Mouse (Mus musculus): ENCODE data around the gene Dnajb12. TPM values are rescaled to one million over a fixed set of nuclear protein-coding genes. Genes with fewer than 3 reads are reported as not detected.

The Dnajb12 gene
- polyA plus RNA-seq, 1 experiment from 2014 or later, result 25.3 TPM

DNA sequence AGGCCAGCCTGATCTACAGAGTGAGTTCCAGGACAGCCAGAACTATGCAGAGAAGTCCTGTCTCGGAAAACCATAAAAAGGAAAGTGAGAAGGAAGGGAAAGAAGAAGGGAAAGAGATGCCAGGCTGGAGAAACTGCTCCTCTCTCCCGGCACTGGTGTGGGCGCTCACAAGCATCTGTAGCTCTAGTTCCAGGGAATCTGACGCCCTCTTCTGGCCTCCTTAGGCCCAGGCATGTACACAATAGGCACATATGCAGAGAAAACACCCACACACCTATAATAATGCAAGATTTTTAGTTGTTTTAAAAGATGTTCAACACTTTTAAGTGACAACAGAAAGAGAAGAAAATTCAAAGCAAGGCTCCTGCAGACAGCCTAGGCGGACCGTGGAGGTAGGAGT lies 32.9 kb upstream of the Dnajb12 start:
- WGBS, result 76% methylated on average over 6 of the region's 6 CpGs
- no peaks in the 10 kb centered on the region for H3K4me1 ChIP-seq (replicated peaks; ENCODE audit: control insufficient read depth, insufficient read depth, low read length)

GRCm38 (mm10) chr10:59848079-59848877 lies 31.1 kb upstream of the Dnajb12 start:
- Histone ChIP-seq H3K4me2 (ENCODE audit: low read depth, low read length, severe bottlenecking) (no peak overlapping the region), H3K9me3 (ENCODE audit: control insufficient read depth, low read length) (no peaks in the 10 kb centered on the region), H3K4me3 (ENCODE audit: low read depth, low read length) (no peak overlapping the region), H3K27ac (ENCODE audit: low read depth, low read length) (no peak overlapping the region), H3K27me3 (ENCODE audit: control insufficient read depth, insufficient read depth, low read length) (no peaks in the 10 kb centered on the region), H3K9ac (ENCODE audit: low read length) (no peak overlapping the region), H3K4me1 (replicated peaks; ENCODE audit: control insufficient read depth, insufficient read depth, low read length) (no peaks in the 10 kb centered on the region), H3K36me3 (ENCODE audit: control insufficient read depth, insufficient read depth, low read length) (no peaks in the 10 kb centered on the region)
- DNase-seq (ENCODE audit: low spot score) (no peak), ATAC-seq (replicated peaks; ENCODE audit: low FRiP score) (no peak)
- WGBS, result 78% methylated on average over 11 of the region's 11 CpGs

More for the DNA sequence above, 32.9 kb upstream of the Dnajb12 start:
- H3K9me3 ChIP-seq (ENCODE audit: control insufficient read depth, low read length), result no peaks in the 10 kb centered on the region
- H3K36me3 ChIP-seq (ENCODE audit: control insufficient read depth, insufficient read depth, low read length), result no peaks in the 10 kb centered on the region
- DNase-seq (ENCODE audit: low spot score), result no peak
- no peak overlapping the region for H3K4me2 ChIP-seq (ENCODE audit: low read depth, low read length, severe bottlenecking)
- no peaks in the 10 kb centered on the region for H3K27me3 ChIP-seq (ENCODE audit: control insufficient read depth, insufficient read depth, low read length)
- no peak overlapping the region for H3K9ac ChIP-seq (ENCODE audit: low read length)
- H3K4me3 ChIP-seq (ENCODE audit: low read depth, low read length), result no peak overlapping the region
- ATAC-seq (replicated peaks; ENCODE audit: low FRiP score), result no peak
- H3K27ac ChIP-seq (ENCODE audit: low read depth, low read length), result no peak overlapping the region

DNA sequence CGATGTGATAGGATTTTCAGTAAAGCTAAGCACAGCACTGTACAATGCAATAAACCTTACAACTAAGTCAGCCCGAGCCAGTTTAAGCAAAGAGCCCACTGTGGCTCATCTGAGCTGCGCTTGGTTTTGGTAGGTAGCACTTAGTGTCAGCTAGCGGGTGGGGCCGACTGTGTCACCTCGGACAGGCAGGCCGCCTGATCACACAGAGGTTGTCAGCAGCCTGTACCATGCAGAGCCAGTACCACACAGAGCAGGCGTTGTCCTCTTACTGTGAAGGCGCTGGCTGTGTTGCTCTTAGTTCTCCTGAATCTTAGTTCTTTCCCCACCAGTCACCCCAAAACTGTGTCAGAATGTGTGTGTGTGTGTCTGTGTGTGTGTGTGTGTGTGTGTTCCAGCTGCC lies 30.4 kb upstream of the Dnajb12 start:
- no peaks in the 10 kb centered on the region for H3K9me3 ChIP-seq (ENCODE audit: control insufficient read depth, low read length)
- 67% methylated on average over 9 of the region's 9 CpGs for WGBS

GRCm38 (mm10) chr10:59849371-59849770 lies 30.0 kb upstream of the Dnajb12 start:
- Histone ChIP-seq H3K9ac (ENCODE audit: low read length) (no peak overlapping the region), H3K27ac (ENCODE audit: low read depth, low read length) (no peak overlapping the region), H3K36me3 (ENCODE audit: control insufficient read depth, insufficient read depth, low read length) (no peaks in the 10 kb centered on the region), H3K4me3 (ENCODE audit: low read depth, low read length) (no peak overlapping the region), H3K27me3 (ENCODE audit: control insufficient read depth, insufficient read depth, low read length) (no peaks in the 10 kb centered on the region), H3K4me1 (replicated peaks; ENCODE audit: control insufficient read depth, insufficient read depth, low read length) (no peaks in the 10 kb centered on the region), H3K9me3 (ENCODE audit: control insufficient read depth, low read length) (no peaks in the 10 kb centered on the region), H3K4me2 (ENCODE audit: low read depth, low read length, severe bottlenecking) (no peak overlapping the region)
- DNase-seq (ENCODE audit: low spot score) (no peak), ATAC-seq (replicated peaks; ENCODE audit: low FRiP score) (no peak)
- 79% methylated on average over 7 of the region's 7 CpGs for WGBS

More for the DNA sequence above, 30.4 kb upstream of the Dnajb12 start:
- Histone ChIP-seq H3K4me1 (replicated peaks; ENCODE audit: control insufficient read depth, insufficient read depth, low read length) (no peaks in the 10 kb centered on the region), H3K4me3 (ENCODE audit: low read depth, low read length) (no peak overlapping the region), H3K27me3 (ENCODE audit: control insufficient read depth, insufficient read depth, low read length) (no peaks in the 10 kb centered on the region), H3K4me2 (ENCODE audit: low read depth, low read length, severe bottlenecking) (no peak overlapping the region), H3K27ac (ENCODE audit: low read depth, low read length) (no peak overlapping the region), H3K9ac (ENCODE audit: low read length) (no peak overlapping the region), H3K36me3 (ENCODE audit: control insufficient read depth, insufficient read depth, low read length) (no peaks in the 10 kb centered on the region)
- ATAC-seq (replicated peaks; ENCODE audit: low FRiP score) (no peak), DNase-seq (ENCODE audit: low spot score) (no peak)

GRCm38 (mm10) chr10:59857157-59857556 lies 22.2 kb upstream of the Dnajb12 start:
- no peaks in the 10 kb centered on the region for H3K9me3 ChIP-seq (ENCODE audit: control insufficient read depth, low read length)
- H3K4me2 ChIP-seq (ENCODE audit: low read depth, low read length, severe bottlenecking), result no peak overlapping the region
- no peaks in the 10 kb centered on the region for H3K4me1 ChIP-seq (replicated peaks; ENCODE audit: control insufficient read depth, insufficient read depth, low read length)
- H3K36me3 ChIP-seq (ENCODE audit: control insufficient read depth, insufficient read depth, low read length), result no peaks in the 10 kb centered on the region
- H3K4me3 ChIP-seq (ENCODE audit: low read depth, low read length), result no peak overlapping the region
- no peak for DNase-seq (ENCODE audit: low spot score)
- H3K27me3 ChIP-seq (ENCODE audit: control insufficient read depth, insufficient read depth, low read length), result no peaks in the 10 kb centered on the region
- no peak for ATAC-seq (replicated peaks; ENCODE audit: low FRiP score)
- no peak overlapping the region for H3K27ac ChIP-seq (ENCODE audit: low read depth, low read length)
- 82% methylated on average over 5 of the region's 5 CpGs for WGBS
- H3K9ac ChIP-seq (ENCODE audit: low read length), result no peak overlapping the region

- no peak overlapping the region for H3K9ac ChIP-seq (ENCODE audit: low read length)
- no peak overlapping the region for H3K4me3 ChIP-seq (ENCODE audit: low read depth, low read length)
- 88% methylated on average over 9 of the region's 9 CpGs for WGBS
- no peaks in the 10 kb centered on the region for H3K4me1 ChIP-seq (replicated peaks; ENCODE audit: control insufficient read depth, insufficient read depth, low read length)
- ATAC-seq (replicated peaks; ENCODE audit: low FRiP score) (no peak), DNase-seq (ENCODE audit: low spot score) (no peak)
- no peaks in the 10 kb centered on the region for H3K9me3 ChIP-seq (ENCODE audit: control insufficient read depth, low read length)
- no peaks in the 10 kb centered on the region for H3K36me3 ChIP-seq (ENCODE audit: control insufficient read depth, insufficient read depth, low read length)
- H3K27ac ChIP-seq (ENCODE audit: low read depth, low read length), result no peak overlapping the region
- no peak overlapping the region for H3K4me2 ChIP-seq (ENCODE audit: low read depth, low read length, severe bottlenecking)
- no peaks in the 10 kb centered on the region for H3K27me3 ChIP-seq (ENCODE audit: control insufficient read depth, insufficient read depth, low read length)
Observed at GRCm38 (mm10) chr10:59860684-59861083, 18.7 kb upstream of the Dnajb12 start.

- Histone ChIP-seq H3K9ac (ENCODE audit: low read length) (no peak overlapping the region), H3K4me1 (replicated peaks; ENCODE audit: control insufficient read depth, insufficient read depth, low read length) (no peaks in the 10 kb centered on the region), H3K27me3 (ENCODE audit: control insufficient read depth, insufficient read depth, low read length) (no peaks in the 10 kb centered on the region), H3K9me3 (ENCODE audit: control insufficient read depth, low read length) (no peaks in the 10 kb centered on the region), H3K4me2 (ENCODE audit: low read depth, low read length, severe bottlenecking) (no peak overlapping the region), H3K27ac (ENCODE audit: low read depth, low read length) (no peak overlapping the region), H3K36me3 (ENCODE audit: control insufficient read depth, insufficient read depth, low read length) (no peaks in the 10 kb centered on the region), H3K4me3 (ENCODE audit: low read depth, low read length) (no peak overlapping the region)
- ATAC-seq (replicated peaks; ENCODE audit: low FRiP score) (no peak), DNase-seq (ENCODE audit: low spot score) (no peak)
- 87% methylated on average over 10 of the region's 10 CpGs for WGBS
Observed at GRCm38 (mm10) chr10:59861201-59861600, 18.2 kb upstream of the Dnajb12 start.

DNA sequence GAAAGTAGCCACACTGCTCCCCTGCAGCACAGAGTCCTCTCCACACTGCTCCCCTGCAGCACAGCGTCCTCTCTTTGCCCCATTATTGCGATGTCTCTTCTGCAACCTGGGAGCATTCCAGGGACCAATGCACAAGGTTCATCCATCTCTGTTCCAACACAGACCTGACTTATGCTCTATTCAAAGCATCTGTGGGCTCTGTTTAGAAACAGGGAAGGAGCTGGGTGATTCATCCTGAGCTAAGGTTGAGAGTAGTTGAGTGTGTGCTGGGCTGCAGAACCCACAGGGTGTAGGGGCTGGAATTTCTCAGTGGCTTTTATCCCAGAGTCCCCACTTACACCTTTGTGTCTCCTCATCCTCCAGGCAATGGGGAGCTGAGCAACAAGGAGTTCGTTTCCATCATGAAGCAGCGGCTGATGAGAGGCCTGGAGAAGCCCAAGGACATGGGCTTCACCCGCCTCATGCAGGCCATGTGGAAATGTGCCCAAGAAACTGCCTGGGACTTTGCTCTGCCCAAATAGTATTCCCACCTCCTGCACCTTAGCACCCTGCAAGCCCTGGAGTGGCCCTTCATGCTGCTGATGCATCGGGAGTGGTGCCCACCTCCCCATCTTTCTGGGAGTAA lies 16.4 kb upstream of the Dnajb12 start:
- Histone ChIP-seq H3K9me3 (ENCODE audit: control insufficient read depth, low read length) (no peaks in the 10 kb centered on the region), H3K27me3 (ENCODE audit: control insufficient read depth, insufficient read depth, low read length) (no peaks in the 10 kb centered on the region), H3K27ac (ENCODE audit: low read depth, low read length) (no peak overlapping the region), H3K9ac (ENCODE audit: low read length) (no peak overlapping the region), H3K4me3 (ENCODE audit: low read depth, low read length) (no peak overlapping the region), H3K4me2 (ENCODE audit: low read depth, low read length, severe bottlenecking) (no peak overlapping the region), H3K36me3 (ENCODE audit: control insufficient read depth, insufficient read depth, low read length) (no peaks in the 10 kb centered on the region), H3K4me1 (replicated peaks; ENCODE audit: control insufficient read depth, insufficient read depth, low read length) (no peaks in the 10 kb centered on the region)
- 92% methylated on average over 6 of the region's 6 CpGs for WGBS
- DNase-seq (ENCODE audit: low spot score) (no peak), ATAC-seq (replicated peaks; ENCODE audit: low FRiP score) (no peak)

- Histone ChIP-seq H3K4me2 (ENCODE audit: low read depth, low read length, severe bottlenecking) (no peak overlapping the region), H3K27ac (ENCODE audit: low read depth, low read length) (no peak overlapping the region), H3K9me3 (ENCODE audit: control insufficient read depth, low read length) (no peaks in the 10 kb centered on the region), H3K4me3 (ENCODE audit: low read depth, low read length) (no peak overlapping the region), H3K36me3 (ENCODE audit: control insufficient read depth, insufficient read depth, low read length) (no peaks in the 10 kb centered on the region), H3K4me1 (replicated peaks; ENCODE audit: control insufficient read depth, insufficient read depth, low read length) (no peaks in the 10 kb centered on the region), H3K27me3 (ENCODE audit: control insufficient read depth, insufficient read depth, low read length) (no peaks in the 10 kb centered on the region), H3K9ac (ENCODE audit: low read length) (no peak overlapping the region)
- WGBS, result 71% methylated on average over 4 of the region's 4 CpGs
- no peak for ATAC-seq (replicated peaks; ENCODE audit: low FRiP score)
- DNase-seq (ENCODE audit: low spot score), result no peak
Observed at GRCm38 (mm10) chr10:59863620-59864019, 15.7 kb upstream of the Dnajb12 start.

All from forebrain, embryonic 11.5 days (tissue).